Mouse (Mus musculus): ENCODE measurements around the gene Mgat4e.

Mgat4e gene

DNA sequence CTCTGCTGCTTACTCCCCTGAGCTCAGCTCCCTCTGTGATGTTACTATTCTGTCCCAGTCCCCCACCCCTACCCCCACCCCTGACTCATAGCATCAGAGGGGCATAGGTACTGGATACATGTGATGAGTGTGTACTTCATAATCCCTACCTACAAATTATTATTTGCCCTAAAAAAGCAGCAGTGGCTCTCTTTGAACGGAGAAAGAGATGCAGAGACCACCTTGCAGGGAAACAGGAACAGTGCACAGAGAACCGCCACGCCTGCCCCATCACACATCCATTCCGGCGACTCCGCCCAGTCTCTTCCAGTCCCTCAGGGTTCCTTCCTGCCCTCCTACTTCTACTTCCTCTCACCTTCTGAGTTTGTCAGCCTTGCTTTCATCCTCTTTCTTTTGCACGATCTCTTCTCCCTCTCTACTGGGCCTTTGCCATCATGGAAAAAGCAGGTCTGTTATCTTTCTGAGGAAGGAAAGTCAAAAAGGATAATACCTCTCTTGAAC lies at the start of gene Mgat4e:
TSS of gene Mgat4e (minus strand) at position 51 of the 501 bp plus-strand sequence.
- no peak for DNase-seq (ENCODE audit: low spot score in 2 of 2)

DNA sequence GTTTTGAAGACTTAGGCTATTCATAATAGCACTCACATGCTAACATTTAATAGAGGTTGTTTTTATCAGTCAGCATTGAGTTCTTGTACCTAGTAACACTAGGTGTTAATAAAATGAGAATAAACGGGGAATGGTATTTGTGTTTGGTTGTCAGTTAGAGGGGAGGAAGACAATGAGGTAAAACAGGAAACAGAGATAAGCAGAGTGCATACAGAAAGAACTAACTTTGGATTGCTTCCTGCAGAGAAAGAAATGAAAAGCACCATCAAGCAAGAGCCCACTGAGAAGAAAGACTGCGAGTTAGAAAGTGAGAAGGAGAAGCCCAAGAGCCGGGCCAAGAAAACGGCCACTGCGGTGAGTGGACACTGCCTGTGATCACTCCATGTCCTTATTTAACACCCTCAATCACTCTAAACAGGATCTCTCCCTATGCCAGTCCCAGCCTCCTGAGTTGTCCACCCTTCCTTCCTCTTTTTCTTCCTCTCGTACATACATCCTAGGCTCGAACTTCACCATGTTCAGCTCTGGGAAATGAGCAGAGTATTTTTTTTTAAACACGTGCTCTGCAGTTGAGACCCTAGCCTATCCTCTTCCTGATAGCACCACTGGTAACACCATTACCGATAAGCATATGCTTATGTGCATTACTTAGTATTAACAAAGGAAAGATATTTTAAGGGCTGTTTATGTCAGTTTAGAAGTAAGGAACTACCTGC lies 48.0 kb upstream of the Mgat4e start:
- no peak for DNase-seq (ENCODE audit: low spot score in 2 of 2)

DNA sequence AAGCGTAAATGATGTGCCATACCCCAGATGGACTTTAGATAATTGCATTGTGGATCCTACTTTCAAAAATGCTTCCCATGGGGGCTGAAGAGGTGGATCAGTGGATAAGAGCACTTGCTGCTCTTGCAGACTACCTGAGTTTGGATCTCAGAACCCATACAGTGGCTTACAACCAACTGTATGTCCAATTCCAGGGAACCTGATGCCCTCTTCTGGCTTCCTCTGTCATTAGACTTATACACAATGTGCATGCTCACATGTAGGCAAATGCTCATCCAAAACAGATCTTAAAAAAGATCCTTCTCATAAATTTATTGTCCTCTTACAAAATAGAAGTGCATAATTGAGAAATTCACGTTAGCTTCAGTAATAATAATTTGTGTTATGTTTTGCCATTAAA lies 42.3 kb upstream of the Mgat4e start:
- DNase-seq (ENCODE audit: low spot score in 2 of 2): no peak

DNA sequence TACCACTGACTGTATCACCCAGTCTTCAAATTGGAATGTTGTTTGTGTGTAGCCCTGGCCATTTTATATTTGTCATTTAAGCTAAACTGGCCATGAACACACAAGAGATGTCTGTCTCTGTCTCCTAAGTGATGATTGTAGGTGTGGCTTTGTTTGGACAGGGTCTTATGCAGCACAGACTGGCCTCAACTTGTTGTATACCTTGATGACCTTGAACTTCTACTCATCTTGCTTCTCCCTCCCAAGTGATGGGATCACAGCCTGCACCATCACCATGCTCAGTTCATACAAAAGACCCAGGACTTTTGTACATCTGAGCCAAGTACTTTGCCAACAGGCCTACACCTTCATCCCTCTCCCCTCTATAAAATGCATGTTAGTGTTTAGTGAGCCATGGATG lies 40.2 kb upstream of the Mgat4e start:
- no peak for DNase-seq (ENCODE audit: low spot score in 2 of 2)

DNA sequence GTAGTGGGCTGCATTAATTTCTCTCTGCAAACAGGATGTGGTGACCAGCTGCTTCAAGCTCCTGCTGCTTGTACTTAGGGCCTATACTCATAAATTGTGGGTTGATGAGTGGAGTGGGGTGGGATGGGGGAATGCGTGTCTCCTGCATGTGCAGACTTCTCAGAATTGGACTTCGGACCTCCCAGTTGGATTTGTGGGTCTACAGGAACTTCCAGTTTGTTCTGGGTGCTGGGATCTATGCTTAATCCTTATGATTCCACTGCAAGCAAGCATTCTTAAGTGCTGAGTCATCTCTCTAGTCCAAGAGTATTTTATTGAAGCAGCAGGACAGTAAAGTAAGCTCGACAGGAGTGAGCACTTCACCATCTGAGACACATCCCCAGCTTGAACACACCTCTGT lies 34.1 kb upstream of the Mgat4e start:
- no peak for DNase-seq (ENCODE audit: low spot score in 2 of 2)

DNA sequence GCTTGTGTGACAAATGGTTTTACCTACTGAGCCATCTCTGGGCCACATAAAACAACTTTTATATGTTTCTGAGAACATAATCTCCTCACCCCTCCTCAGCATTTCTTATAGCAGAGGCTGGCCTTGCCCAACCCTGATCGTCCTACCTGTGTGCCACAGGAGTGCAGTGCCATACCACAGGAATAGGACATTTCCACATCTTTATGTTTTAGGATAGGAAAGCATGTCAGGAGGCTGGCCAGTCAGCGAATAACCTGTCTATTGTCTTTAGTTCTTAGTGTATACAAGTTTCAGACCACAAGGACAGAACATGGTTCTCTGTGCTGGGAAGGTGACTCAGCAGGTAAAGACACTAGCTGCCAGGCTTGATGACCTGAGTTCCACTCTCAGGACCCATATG lies 31.3 kb upstream of the Mgat4e start:
- no peak for DNase-seq (ENCODE audit: low spot score in 2 of 2)

DNA sequence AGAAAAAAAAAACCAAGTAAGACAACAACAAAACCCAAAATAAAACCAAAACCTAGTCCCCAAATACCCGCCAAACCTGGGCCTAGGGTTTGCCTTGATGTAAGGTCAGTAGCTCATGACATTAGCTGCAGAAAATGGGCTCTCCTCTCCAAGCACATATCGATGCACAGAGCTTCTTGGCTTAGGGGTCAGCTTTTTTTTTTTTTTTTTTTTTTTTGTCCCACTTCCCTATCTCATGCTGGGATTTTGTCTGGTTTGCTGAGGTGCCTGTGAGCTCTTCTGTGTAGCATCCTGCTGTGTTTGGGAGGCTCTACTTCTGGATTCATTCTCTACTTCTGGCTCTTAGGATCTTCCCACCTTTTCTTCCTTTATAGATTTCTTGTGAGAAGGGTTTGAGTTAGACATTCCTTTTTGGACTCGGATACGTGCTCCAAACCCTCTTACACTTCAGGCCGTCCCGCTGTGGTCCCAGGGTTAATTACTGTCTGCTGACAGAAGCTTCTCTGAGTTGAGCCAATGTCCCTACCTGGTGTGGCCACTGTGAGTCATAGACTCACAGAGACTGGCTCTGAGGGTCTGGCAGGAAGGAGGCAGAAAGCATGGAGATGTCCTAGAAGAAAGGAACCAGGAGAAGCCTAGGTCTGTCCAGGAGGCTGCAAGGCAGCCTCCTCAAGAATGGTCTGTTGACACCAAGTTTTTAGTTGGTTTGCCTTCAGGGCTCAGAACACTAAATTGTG lies 28.1 kb upstream of the Mgat4e start:
- DNase-seq (ENCODE audit: low spot score in 2 of 2): no peak

DNA sequence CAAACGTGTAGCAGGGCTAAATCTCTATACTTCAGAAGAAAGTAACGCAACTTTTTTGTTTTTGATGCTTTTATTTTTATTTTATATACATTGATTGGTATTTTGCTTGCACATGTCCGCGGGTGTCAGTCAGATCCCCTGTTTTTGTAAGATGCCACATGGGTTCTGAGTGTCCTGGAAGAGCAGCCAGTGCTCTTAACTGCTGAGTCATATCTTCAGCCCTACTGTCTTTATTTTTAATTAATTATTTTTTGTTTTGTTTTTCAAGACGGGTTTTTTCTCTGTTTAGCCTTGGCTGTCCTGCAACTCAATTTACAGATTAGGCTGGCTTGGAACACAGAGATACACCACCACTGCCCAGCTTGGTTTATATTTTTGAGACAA lies 24.4 kb upstream of the Mgat4e start:
- DNase-seq (ENCODE audit: low spot score in 2 of 2): no peak

DNA sequence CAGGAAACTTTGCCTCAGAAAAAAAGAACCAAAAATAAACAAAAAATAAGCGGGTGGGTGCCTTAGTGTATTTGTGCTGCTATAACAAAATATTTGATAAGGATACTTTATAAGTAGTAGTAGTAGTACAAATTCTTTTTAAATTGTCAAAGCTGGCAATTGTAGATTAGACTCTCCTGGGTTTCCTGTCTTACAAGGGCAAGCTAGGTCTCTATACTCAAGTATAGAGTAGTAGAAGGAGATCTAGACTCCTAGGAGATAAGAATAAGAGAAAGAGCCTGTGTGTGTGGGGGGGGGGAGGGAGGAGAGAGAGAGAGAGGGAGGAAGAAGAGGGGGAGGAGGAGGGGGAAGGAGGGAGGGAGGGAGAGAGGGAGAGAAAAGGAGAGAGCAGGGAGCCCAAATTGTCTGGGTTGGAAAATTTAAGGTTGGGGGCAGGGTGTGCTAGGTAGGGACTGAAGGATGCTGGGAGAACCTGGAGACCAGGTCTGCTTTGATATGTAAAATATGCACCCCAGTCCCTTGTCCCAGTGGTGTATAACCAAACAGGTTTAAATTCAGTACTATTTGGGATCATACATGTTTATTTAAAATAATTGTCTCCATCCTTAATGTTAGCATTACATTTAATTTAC lies 23.9 kb upstream of the Mgat4e start:
- no peak for DNase-seq (ENCODE audit: low spot score in 2 of 2)

DNA sequence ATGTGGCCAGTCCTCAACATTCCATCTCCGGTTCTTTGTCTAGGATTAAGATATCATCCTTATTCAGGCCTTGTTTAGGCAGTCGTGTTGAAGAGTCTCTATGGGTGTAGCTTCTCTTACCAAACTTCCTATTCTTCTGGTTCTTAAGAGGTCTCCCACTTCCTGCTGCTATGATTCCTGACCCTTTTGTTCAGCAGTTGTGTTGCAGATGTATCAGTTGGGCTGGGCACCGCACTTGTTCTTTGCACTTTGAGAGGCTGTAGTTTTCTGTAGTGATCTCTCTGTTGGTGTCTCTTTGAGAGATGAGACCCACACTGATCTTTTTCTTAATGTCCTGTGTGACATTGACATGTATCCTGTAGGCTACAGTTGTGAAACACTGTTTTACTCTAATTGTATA lies 21.1 kb upstream of the Mgat4e start:
- DNase-seq (ENCODE audit: low spot score in 2 of 2): no peak

DNA sequence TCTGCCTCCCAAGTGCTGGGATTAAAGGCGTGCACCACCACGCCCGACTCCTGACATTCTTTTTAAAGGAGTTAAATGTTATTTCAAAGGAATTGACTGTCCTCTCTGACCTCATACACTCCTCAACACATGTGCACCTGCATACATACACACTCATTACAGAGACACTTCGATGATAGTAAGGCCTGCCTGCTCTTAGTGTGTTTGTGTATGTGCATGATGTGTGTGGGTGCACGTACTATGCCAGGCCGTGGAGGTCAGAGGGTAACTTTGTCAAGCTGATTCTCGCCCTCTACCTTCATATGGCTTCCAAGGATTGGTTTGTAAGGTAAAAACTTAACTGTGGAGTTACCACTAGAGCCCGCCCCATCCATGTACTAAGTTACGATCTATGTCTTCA lies 20.7 kb upstream of the Mgat4e start:
- DNase-seq (ENCODE audit: low spot score in 2 of 2): no peak

DNA sequence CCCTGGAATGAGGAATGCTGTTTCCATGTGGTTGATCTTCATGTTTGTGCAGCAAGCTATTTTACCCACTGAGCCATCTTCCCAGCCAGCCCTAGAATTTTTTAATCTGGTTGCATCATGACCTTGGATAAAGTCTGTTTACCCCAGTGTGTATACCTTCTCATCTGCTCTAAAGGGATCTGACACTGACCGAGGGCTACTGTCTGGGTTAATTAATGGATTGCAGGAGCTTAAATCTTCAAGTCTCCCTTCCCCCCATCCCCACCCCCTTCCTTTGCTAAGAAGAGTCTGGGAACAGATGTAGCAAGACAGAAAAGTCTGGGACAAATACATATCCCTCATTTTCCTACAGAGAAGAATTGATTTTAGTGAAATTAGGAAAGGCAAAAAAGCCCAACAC lies 18.0 kb upstream of the Mgat4e start:
- DNase-seq (ENCODE audit: low spot score in 2 of 2): no peak

DNA sequence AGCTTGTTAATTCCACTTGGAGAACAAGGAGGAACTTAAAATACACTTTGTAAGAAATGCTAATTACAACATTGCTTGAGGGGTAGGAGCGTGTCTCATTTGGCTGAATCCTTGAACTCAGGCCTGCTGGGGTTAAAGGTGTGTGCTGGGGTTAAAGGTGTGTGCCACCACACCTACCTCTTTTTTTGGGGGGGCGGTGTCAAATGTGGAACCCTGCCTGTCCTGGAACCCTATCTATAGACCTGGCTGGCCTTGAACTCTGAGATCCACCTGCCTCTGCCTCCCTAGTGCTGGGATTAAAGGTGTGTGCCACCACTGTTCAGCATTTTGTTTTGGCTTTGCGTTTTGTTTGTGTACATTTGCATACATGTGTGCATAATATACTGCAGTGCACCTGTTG lies 14.2 kb upstream of the Mgat4e start:
- no peak for DNase-seq (ENCODE audit: low spot score in 2 of 2)

DNA sequence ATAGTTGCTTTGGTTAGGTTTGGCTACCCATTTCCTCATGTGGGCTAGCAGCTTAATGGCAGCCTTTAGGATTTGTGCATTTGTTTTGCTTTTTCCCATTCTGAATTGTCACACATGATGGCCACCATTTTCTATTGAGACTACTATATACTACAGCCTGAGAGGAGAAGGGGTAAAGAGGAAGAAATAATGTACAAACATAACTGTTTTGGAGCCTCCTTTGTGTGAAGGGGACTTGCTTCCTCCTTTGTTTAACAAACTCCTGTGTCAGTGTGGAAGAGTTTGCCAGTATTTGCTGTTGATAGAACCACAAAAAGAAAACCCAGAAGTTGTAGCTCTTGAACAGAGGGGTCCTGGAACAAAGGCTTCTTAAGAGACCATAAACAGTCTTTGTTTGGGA lies 13.0 kb upstream of the Mgat4e start:
- DNase-seq (ENCODE audit: low spot score in 2 of 2): no peak

DNA sequence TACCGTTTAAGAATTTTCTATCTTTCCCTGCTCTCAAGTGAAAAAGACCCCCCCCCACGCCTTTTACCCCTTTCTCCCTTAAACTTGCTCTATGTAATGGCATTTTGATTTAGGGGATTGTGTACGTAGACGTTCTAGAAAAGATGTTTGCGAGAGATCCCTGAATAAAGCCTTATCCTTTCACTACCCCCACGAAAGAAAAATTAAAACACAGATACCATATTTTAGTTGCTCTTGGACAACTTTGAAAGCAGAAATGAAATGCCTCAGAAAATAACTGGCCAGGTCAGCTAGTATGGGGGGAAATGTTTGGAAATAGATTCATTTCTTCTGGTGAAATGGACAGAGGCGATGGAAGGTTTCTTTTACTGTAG lies 12.3 kb upstream of the Mgat4e start:
- DNase-seq (ENCODE audit: low spot score in 2 of 2): no peak

DNA sequence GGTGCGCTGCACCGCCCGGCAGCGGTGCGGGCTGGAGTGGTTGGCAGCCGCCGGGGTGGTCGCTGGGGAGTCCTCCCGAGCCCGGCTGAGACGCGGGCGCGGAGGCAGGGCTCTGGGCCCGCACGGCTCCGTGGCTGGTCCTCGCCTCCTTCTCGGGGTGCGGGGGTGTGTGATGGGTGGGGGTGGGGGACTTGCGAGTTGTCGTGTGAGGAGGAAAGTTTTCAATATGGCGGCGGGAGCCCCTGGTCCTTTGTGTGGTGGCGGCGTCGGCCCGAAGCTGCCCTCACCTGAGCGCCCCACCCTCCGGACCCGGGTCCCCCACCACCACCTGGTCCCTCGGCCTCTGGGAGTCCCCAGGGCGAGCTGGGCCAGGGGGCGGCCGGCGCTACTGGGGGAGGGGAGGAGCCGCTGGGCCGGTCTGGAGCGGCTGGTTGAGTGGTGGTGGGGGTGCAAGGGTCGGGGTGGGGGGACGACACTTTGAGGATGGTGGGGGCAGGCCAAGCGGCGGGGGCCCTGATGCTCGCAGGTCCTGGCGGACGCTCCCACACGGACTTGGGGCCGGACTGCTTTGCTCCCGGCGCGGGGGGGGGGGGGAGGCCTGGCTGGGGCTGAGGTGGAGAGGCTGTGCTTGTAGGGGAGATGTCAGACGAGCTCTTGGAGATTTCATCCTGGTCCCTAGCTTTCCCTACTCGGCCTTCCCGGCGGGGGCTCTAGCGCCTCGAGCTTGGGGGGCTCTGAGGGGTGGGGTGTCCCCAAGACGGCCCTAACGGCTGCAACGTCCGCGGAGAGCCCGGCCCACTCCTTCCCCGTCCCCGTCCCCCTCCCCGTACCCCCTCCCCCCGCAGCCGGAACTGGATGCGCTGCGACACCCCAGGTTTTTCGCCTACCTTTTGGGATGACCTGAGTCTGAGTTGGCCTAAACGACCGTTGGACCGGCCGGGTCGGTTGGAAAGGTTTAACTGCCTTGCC lies 11.6 kb upstream of the Mgat4e start:
- DNase-seq (ENCODE audit: low spot score in 2 of 2): peak; percentile 20 to 33

DNA sequence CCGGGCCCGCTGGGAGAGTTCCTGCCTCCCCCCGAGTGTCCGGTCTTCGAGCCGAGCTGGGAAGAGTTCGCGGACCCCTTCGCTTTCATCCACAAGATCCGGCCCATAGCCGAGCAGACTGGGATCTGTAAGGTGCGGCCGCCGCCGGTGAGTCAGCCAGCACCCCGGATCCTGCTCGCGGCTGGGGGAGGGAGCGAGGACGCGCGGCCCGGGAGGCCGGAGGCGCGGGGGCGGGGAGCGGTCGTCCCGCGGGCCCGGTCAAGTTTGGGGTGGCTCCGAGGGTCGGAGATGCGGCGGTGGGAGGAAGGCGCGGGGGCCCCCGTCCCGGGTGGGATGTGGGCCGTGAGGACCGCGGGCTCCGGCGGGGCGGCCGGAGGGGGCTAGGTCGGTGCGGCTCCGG lies 10.9 kb upstream of the Mgat4e start:
- DNase-seq (ENCODE audit: low spot score in 2 of 2): peak in 1 of 2 experiments; percentile 23

DNA sequence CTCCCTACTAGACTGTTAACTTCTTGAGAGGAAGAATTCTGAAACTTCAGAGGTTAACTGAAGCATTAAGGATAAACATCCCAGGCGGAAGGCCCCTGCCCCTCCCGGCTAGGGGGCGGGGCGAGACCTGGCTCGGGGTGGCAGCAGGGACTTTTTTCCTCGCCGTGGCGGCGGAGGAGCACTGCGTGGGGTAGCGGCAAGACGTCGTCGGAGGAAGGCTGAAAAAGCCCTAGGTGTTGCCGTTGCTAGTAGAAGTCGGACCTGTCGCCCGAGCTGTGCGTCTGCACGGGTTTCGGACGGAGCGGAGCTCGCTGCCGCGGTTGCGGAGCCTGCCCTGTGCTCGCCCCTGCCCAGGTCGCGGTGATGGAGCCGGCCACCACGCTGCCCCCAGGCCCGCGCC lies 10.5 kb upstream of the Mgat4e start, which contains the start of gene Kdm5b:
TSS of gene Kdm5b (plus strand) at position 196 of the 400 bp plus-strand sequence.
- peak; percentile 71 to 85 for DNase-seq (ENCODE audit: low spot score in 2 of 2)

DNA sequence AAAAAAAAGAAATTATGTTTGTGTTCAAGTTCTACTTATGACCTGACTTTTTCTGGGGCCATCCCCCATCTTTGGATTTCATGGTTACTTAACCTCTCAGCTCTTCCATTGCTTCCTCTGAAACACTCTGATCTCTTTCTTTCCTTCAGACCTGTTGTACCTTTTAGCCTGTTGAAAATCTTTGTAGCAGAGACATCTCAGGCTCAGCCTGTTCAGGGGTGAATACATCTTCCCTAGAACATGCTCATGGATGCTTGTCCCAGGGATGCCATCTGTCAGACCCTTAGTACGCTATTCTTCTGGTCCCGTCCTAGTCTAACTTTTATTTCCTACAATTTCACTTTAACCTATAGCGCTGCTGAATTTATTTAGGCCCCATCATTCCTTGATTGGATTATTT lies 9.7 kb upstream of the Mgat4e start:
- DNase-seq (ENCODE audit: low spot score in 2 of 2): no peak

DNA sequence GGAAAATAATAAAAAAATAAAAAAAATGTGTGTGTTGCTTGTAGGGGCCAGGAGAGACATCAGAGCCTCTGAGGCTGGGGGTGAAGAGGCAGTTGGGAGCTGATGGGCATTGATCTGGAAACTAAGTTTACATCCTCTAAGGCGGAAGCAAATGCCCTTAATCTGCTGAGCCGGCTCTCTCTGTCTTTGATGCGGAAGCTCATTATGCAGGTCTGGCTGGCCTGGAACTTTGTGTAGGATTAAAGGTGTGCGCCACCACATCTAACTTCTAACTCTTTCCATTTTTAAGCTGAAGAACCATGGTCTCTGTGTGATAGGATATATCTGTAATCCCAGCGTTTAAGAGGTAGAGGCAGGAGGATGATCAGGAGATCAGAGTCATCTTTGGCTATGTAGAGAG lies 9.0 kb upstream of the Mgat4e start:
- DNase-seq (ENCODE audit: low spot score in 2 of 2): no peak

DNA sequence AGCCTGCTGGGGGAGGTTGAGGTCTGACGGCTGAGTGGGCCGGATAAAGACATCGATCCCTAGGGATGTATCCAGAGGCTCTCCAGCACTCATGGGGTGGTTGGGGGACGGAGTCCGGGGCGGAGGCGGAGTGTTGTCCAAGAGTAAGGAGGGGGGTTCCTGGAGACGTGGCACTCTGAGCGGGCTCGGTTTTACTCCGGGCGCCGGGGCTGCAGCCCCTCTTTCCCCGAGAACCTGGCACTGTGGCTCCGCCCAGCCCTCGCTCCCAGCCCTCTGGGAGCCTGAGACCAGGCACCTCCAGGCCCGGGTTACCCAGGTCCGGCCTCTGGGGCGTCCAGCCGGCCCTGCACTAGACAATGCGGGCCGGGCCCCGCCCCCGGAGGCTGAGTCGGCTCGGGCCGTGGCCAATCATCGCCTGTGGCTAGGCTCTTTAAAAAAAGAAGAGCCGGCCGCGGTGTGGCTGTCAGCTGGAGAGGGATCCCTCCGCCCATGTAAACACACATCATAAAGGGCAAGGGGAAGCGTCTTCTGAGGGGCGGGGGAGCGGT lies 7.3 kb upstream of the Mgat4e start:
- DNase-seq (ENCODE audit: low spot score in 2 of 2): peak; percentile 86 to 93
